ENCODE assay signal across 13 mouse cellular contexts in the genomic region with DNA sequence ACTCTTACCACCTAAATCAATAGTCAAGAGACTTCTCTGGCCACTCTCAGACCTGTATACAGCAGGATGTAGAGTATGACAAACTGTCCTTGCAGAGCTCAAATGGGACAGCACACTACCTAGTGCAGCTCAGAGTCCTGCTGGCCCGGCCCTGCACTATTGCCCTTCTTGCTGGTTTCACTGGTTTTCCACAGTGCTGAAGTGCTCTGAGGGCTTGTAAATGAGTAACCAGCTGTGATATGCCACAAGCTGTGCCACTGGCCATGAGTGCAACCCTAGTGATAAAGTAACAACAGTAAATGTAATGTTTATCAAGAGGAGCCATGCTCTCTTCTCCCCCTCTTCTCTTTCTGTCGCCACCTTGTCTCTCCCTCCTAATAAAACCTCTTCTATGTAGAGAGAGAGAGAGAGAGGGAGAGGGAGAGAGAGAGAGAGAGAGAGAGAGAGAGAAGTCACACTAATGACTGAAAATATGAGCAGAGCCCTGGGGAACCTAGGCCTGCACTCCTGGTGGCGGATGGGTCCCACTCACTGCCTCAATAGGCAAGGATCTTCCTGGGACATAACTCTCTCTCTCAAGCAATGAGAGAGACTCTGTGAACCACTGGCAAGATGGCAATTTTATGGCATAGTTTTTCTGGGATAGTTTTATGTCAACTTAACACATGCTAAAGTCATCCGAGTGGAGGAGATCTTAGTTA. TPM values are rescaled to one million over a fixed set of nuclear protein-coding genes. Genes with fewer than 3 reads are reported as not detected.
DNase-seq lines count a peak whose midpoint lies in the region; ATAC-seq and TF ChIP-seq lines count a peak whose summit lies in the region.
"Had no signal": no experiment of that assay in that cellular context is flagged by ENCODE, and none has a peak within 500 bp of the region (broad histone marks: within the 10 kb centered on the region; RNA-seq: fewer than 3 reads in every experiment).

No protein-coding gene starts in this region.

- no peak overlapping the region for H3K4me2 ChIP-seq in intestine, embryonic 14.5 days (ENCODE audit: low read length)
- H3K4me2 ChIP-seq: heart, embryonic 13.5 days; lung, embryonic 14.5 days; midbrain, embryonic 15.5 days had no signal

- no peaks in the 10 kb centered on the region for H3K4me1 ChIP-seq in intestine, embryonic 14.5 days (replicated peaks; ENCODE audit: control insufficient read depth, insufficient read depth, low read length)
- H3K4me1 ChIP-seq in kidney, adult 2 months (ENCODE audit: control insufficient read depth, insufficient read depth, low read length): no peaks in the 10 kb centered on the region
- H3K4me1 ChIP-seq: heart, embryonic 13.5 days; midbrain, embryonic 15.5 days had no signal

- no peak overlapping the region; the same call in 1 of the 2 replicates for H3K27ac ChIP-seq in intestine, embryonic 14.5 days (ENCODE audit: low read depth)
- H3K27ac ChIP-seq in kidney, adult 2 months (ENCODE audit: insufficient read depth, low read depth, low read length): no peak overlapping the region
- H3K27ac ChIP-seq: gastrocnemius, adult 2 months; heart, embryonic 13.5 days; midbrain, embryonic 15.5 days had no signal

- H3K4me3 ChIP-seq in intestine, embryonic 14.5 days (ENCODE audit: low read depth, low read length): no peak overlapping the region
- no peak overlapping the region for H3K4me3 ChIP-seq in kidney, adult 2 months (ENCODE audit: insufficient read depth, low read depth, low read length)
- H3K4me3 ChIP-seq: gastrocnemius, adult 2 months; heart, embryonic 13.5 days; midbrain, embryonic 15.5 days had no signal

- 0 out of 2 replicates have a peak, but pooled peaks have one; percentile 5 for TF ChIP-seq CTCF in kidney, adult 2 months (conservative IDR thresholded peaks at IDR 0.05; ENCODE audit: insufficient read depth, insufficient read length, low read depth, low read length)

- H3K9me3 ChIP-seq in intestine, embryonic 14.5 days (ENCODE audit: control insufficient read depth, low read length): no peaks in the 10 kb centered on the region
- H3K9me3 ChIP-seq: heart, embryonic 13.5 days; midbrain, embryonic 15.5 days had no signal

- H3K9ac ChIP-seq in intestine, embryonic 14.5 days (ENCODE audit: low read length): no peak overlapping the region
- H3K9ac ChIP-seq: heart, embryonic 13.5 days; lung, embryonic 14.5 days; midbrain, embryonic 15.5 days had no signal

- DNase-seq in intestine, embryonic 14.5 days (ENCODE audit: low spot score): no peak
- DNase-seq in kidney, adult 2 months: peak; percentile 66
- peak; percentile 40 for DNase-seq in liver
- DNase-seq in cerebellum, adult 8-10 months: no peak
- DNase-seq in adrenal gland, adult 8-10 months: no peak
- DNase-seq: cerebellum, adult 18-20 months; gastrocnemius, adult 2 months; lung, embryonic 14.5 days; thymus, postnatal 14 days had no signal

- no peak for TF ChIP-seq POLR2A in kidney, adult 2 months (IDR thresholded peaks at IDR 0.05; ENCODE audit: low read depth, low read length)

- no peaks in the 10 kb centered on the region for H3K27me3 ChIP-seq in intestine, embryonic 14.5 days (replicated peaks; ENCODE audit: control insufficient read depth, insufficient read depth, low read length)
- H3K27me3 ChIP-seq in kidney, adult 2 months (replicated peaks; ENCODE audit: control insufficient read depth, insufficient read depth, low read length): no peaks in the 10 kb centered on the region
- H3K27me3 ChIP-seq: heart, embryonic 13.5 days; midbrain, embryonic 15.5 days had no signal

- peak; percentile 68 for ATAC-seq in intestine, embryonic 14.5 days (replicated peaks; ENCODE audit: low FRiP score, low TSS enrichment, low read depth)
- peak; percentile 41 for ATAC-seq in megakaryocyte-erythroid progenitor cell, adult 5-6 weeks (replicated peaks; ENCODE audit: low FRiP score, low TSS enrichment, poor library complexity, severe bottlenecking)
- no peak for ATAC-seq in CD4-positive, CD25-positive, alpha-beta regulatory T cell, adult 4 months
- ATAC-seq: midbrain, embryonic 15.5 days had no signal

- peaks cover 90% of the 10 kb centered on the region for H3K36me3 ChIP-seq in intestine, embryonic 14.5 days (ENCODE audit: control insufficient read depth, insufficient read depth, low read length)
- H3K36me3 ChIP-seq in kidney, adult 2 months (ENCODE audit: control insufficient read depth, insufficient read depth, low read length): peaks cover 5% of the 10 kb centered on the region

- WGBS in intestine, embryonic 14.5 days: 76% methylated on average over 4 of the region's 4 CpGs
- 62% methylated on average over 4 of the region's 4 CpGs for WGBS in kidney, adult 2 months

RNA-seq across cellular contexts. Expression of a gene that starts 19.5 kb away (rescaled TPM):
- 9.9 TPM in 2 replicates for polyA plus RNA-seq in intestine, embryonic 14.5 days (2014; fragmentation: Nextera tagmentation; extraction: Ambion mirVana)
- polyA plus RNA-seq in kidney, adult 2 months (2012; rRNA removed): 12.2 and 15.2 TPM in 2 replicates
- total RNA-seq in megakaryocyte-erythroid progenitor cell, adult 5-6 weeks (2014; fragmentation: Nextera tagmentation): 25.2 and 26.1 TPM in 2 replicates
- 6.1 and 10.9 TPM in 2 replicates for total RNA-seq in megakaryocyte-erythroid progenitor cell, adult 5-6 weeks (2017)
- polyA plus RNA-seq in CD4-positive, CD25-positive, alpha-beta regulatory T cell, adult 4 months (2017; shearing (Covaris generic)): 1 to 10 TPM; 2.5 to 2.9 TPM
- total RNA-seq in adrenal gland, adult 8-10 months (2022): 10 to 100 TPM; 42.0 to 53.5 (median 49.6) TPM

Comparison
In these comparisons a context has a peak if more than half of its experiments do, and no peak if none do; other contexts are left out.
1. DNase-seq: peak in kidney, adult 2 months (single experiment) and liver (single experiment); none in intestine, embryonic 14.5 days (single experiment), cerebellum, adult 8-10 months (single experiment) and adrenal gland, adult 8-10 months (single experiment).